Mouse (Mus musculus) cortical plate, adult 2 months (tissue): ENCODE results near the gene Ust.

Experiments
- CTCF ChIP-seq: fragments of 200-500 bp; IDR thresholded peaks from 2 replicates; pipeline ENCODE4 v1.5.1; 2011; ENCODE audit warnings: mild to moderate bottlenecking, control low read depth, low read length; ENCODE audit not compliant: insufficient read depth; ENCODE audit errors: extremely low read depth
- POLR2A ChIP-seq: fragments of 200-500 bp; IDR thresholded peaks from 2 replicates; pipeline ENCODE4 v1.6.1; 2011; ENCODE audit warnings: mild to moderate bottlenecking, low read length, control low read depth; ENCODE audit not compliant: insufficient read depth; ENCODE audit errors: extremely low read depth

DNA sequence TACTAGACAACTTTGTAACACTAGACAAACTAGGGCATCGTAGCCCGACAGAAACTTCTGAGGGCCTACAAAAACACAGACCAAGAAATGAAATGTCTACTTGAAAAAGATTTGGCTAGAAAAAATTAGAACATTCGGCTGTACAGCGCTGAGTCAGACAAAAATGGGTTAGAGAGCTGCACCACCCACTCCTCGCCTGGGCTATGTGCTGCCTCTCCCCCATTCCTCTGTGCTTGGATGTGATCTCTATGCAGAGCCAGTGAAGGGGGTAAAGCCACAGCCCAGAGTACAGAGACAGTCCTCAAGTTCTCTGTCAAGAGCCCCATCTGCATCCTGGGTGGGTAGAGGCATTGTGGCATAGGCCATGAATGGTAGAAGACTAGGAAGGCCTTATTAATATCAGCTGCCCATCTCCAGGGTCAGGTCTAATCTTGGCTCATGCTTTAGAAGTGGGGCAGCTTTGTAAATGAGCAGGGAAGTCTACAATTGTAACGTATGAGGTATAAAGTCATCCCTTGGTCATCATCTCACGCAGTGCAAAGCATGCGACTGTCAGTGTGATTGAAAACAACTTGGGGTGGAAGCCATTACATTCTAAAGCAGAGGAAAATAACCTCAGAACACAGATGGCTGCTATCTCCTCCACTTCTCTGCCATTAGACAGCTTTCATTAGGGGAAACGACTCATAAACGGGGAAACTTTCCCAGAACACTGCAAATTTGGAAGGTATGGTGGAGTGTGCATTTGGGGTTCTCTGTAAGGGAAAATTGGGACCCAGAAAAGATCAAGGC, 281.6 kb downstream of the Ust start:
- no peak for TF ChIP-seq CTCF
- TF ChIP-seq POLR2A, result no peak
